Mouse (Mus musculus) bone marrow macrophage, adult 2 months (primary cell): ENCODE measurements around the gene Hilpda.

Source experiments
- CTCF ChIP-seq: IDR thresholded peaks from 2 replicates; pipeline ENCODE4 v1.5.1; 2012; ENCODE audit warnings: low read depth, mild to moderate bottlenecking, low read length, moderate library complexity
- POLR2A ChIP-seq: IDR thresholded peaks from 2 replicates; pipeline ENCODE4 v1.6.1; 2012; ENCODE audit warnings: mild to moderate bottlenecking, low read depth, low read length, borderline replicate concordance

GRCm38 (mm10) chr6:29230386-29230785, 41.9 kb upstream of the Hilpda start:
- TF ChIP-seq POLR2A: no peak
- TF ChIP-seq CTCF: no peak
